Mouse (Mus musculus) cortical plate, adult 2 months (tissue): ENCODE measurements around the gene Fgd3.

Experiments used
- CTCF ChIP-seq: fragments of 200-500 bp; IDR thresholded peaks from 2 replicates; pipeline ENCODE4 v1.5.1; 2011; ENCODE audit warnings: mild to moderate bottlenecking, control low read depth, low read length; ENCODE audit not compliant: insufficient read depth; ENCODE audit errors: extremely low read depth
- POLR2A ChIP-seq: fragments of 200-500 bp; IDR thresholded peaks from 2 replicates; pipeline ENCODE4 v1.6.1; 2011; ENCODE audit warnings: mild to moderate bottlenecking, low read length, control low read depth; ENCODE audit not compliant: insufficient read depth; ENCODE audit errors: extremely low read depth

GRCm38 (mm10) chr13:49249634-49250033 is 70.5 kb downstream of the Fgd3 start:
- TF ChIP-seq CTCF: no peak
- no peak for TF ChIP-seq POLR2A
